Mouse (Mus musculus): Measurements from ENCODE around the gene Auts2. TPM values are rescaled to one million over a fixed set of nuclear protein-coding genes. Genes with fewer than 3 reads are reported as not detected.

The Auts2 gene
- total and polyA plus RNA-seq, 3 experiments: not detected

- dilution Hi-C loops (cut with MboI; ENCODE audit: extremely low pct_ligation_motif_present, extremely low pct_unique_long_range_greater_than_20kb, low sequenced_read_pairs) (no loop called here), in situ Hi-C loops (cut with MboI; ENCODE audit: low pct_ligation_motif_present, low pct_unique_long_range_greater_than_20kb, low sequenced_read_pairs) (no loop called here)
Measured at GRCm38 (mm10) chr5:132391831-132392763, 151.0 kb downstream of the Auts2 start.

GRCm38 (mm10) chr5:132388746-132389145 lies 154.4 kb downstream of the Auts2 start:
- H3K27ac ChIP-seq (ENCODE audit: insufficient read depth, low read depth): no peak overlapping the region
- H3K9me3 ChIP-seq (replicated peaks; ENCODE audit: low read length): peaks cover 62% of the 10 kb centered on the region
- no peak overlapping the region for H3K4me2 ChIP-seq (ENCODE audit: insufficient read depth, low read depth, poor library complexity, severe bottlenecking)
- TF ChIP-seq GABPA (IDR thresholded peaks at IDR 0.05; ENCODE audit: insufficient replicate concordance, low read depth, low read length): no peak
- TF ChIP-seq UBTF (IDR thresholded peaks at IDR 0.05; ENCODE audit: low read depth, low read length): no peak
- no peak for TF ChIP-seq MAZ (IDR thresholded peaks at IDR 0.05; ENCODE audit: low read depth, low read length)
- H3K36me3 ChIP-seq (replicated peaks in 1 of 2; ENCODE audit: control insufficient read depth in 1 of 2, insufficient read depth in 1 of 2, low read length in 1 of 2): no peaks in the 10 kb centered on the region
- no peak overlapping the region for H3K9ac ChIP-seq (ENCODE audit: insufficient read depth, low read depth)
- dilution Hi-C loops (cut with MboI; ENCODE audit: extremely low pct_ligation_motif_present, extremely low pct_unique_long_range_greater_than_20kb, low sequenced_read_pairs) (no loop called here), in situ Hi-C loops (cut with MboI; ENCODE audit: low pct_ligation_motif_present, low pct_unique_long_range_greater_than_20kb, low sequenced_read_pairs) (no loop called here)
- H3K79me2 ChIP-seq (replicated peaks; ENCODE audit: control insufficient read depth, extremely low read depth, insufficient read depth, poor library complexity, severe bottlenecking): no peaks in the 10 kb centered on the region
- no peak for DNase-seq (ENCODE audit: extremely low read depth)
- H3K4me1 ChIP-seq (ENCODE audit: control insufficient read depth in 1 of 2, insufficient read depth in 2 of 2): no peaks in the 10 kb centered on the region
- H3K27me3 ChIP-seq (replicated peaks): no peaks in the 10 kb centered on the region
- H3K4me3 ChIP-seq (replicated peaks in 1 of 3; ENCODE audit: low read depth in 2 of 3, low read length in 2 of 3, poor library complexity in 1 of 3): no peak overlapping the region

More at GRCm38 (mm10) chr5:132391831-132392763, 151.0 kb downstream of the Auts2 start:
- Histone ChIP-seq H3K9ac (ENCODE audit: insufficient read depth, low read depth) (no peak overlapping the region), H3K27me3 (replicated peaks) (no peaks in the 10 kb centered on the region), H3K79me2 (replicated peaks; ENCODE audit: control insufficient read depth, extremely low read depth, insufficient read depth, poor library complexity, severe bottlenecking) (no peaks in the 10 kb centered on the region), H3K4me2 (ENCODE audit: insufficient read depth, low read depth, poor library complexity, severe bottlenecking) (no peak overlapping the region), H3K4me1 (ENCODE audit: control insufficient read depth in 1 of 2, insufficient read depth in 2 of 2) (no peaks in the 10 kb centered on the region), H3K27ac (ENCODE audit: insufficient read depth, low read depth) (no peak overlapping the region), H3K36me3 (replicated peaks in 1 of 2; ENCODE audit: control insufficient read depth in 1 of 2, insufficient read depth in 1 of 2, low read length in 1 of 2) (no peaks in the 10 kb centered on the region), H3K9me3 (replicated peaks; ENCODE audit: low read length) (peaks cover 59% of the 10 kb centered on the region), H3K4me3 (replicated peaks in 1 of 3; ENCODE audit: low read depth in 2 of 3, low read length in 2 of 3, poor library complexity in 1 of 3) (no peak overlapping the region)
- DNase-seq (ENCODE audit: extremely low read depth): no peak
- TF ChIP-seq USF1 (IDR thresholded peaks at IDR 0.05; ENCODE audit: low read depth, low read length): no peak
- no peak for TF ChIP-seq RAD21 (IDR thresholded peaks at IDR 0.05; ENCODE audit: low read depth, low read length)
- no peak for TF ChIP-seq GABPA (IDR thresholded peaks at IDR 0.05; ENCODE audit: insufficient replicate concordance, low read depth, low read length)
- TF ChIP-seq MYC (IDR thresholded peaks at IDR 0.05; ENCODE audit: low read depth, low read length): no peak
- no peak for TF ChIP-seq ZMIZ1 (IDR thresholded peaks at IDR 0.05; ENCODE audit: low read depth, low read length)
- TF ChIP-seq MEF2A (IDR thresholded peaks at IDR 0.05; ENCODE audit: borderline replicate concordance, low read depth, low read length): no peak
- TF ChIP-seq MAFK (IDR thresholded peaks at IDR 0.05; ENCODE audit: insufficient replicate concordance, low read length): no peak
- no peak for TF ChIP-seq MXI1 (IDR thresholded peaks at IDR 0.05; ENCODE audit: low read depth, low read length)
- no peak for TF ChIP-seq TBP (conservative IDR thresholded peaks at IDR 0.05; ENCODE audit: low read depth, low read length)
- no peak for TF ChIP-seq ELF1 (IDR thresholded peaks at IDR 0.05; ENCODE audit: low read depth, low read length)
- no peak for TF ChIP-seq CHD1 (IDR thresholded peaks at IDR 0.05; ENCODE audit: low read depth, low read length)
- no peak for TF ChIP-seq PAX5 (IDR thresholded peaks at IDR 0.05; ENCODE audit: low read length)
- no peak for TF ChIP-seq JUN (IDR thresholded peaks at IDR 0.05; ENCODE audit: insufficient read depth, low read depth, low read length)

Data from CH12.LX (cell line).